Mouse (Mus musculus) forebrain, embryonic 13.5 days (tissue): ENCODE data around the gene Olfr616. TPM values are rescaled to one million over a fixed set of nuclear protein-coding genes. Genes with fewer than 3 reads are reported as not detected.

Experiments
- microRNA-seq: library from miRNA; unstranded; fragments of <30 nt; microRNA quantifications from one replicate; pipeline ENCODE4, GENCODE M21; 2016
- polyA plus RNA-seq: library from polyadenylated mRNA; unstranded; fragments of >200 nt; fragmentation: Nextera tagmentation; extraction: Ambion mirVana; gene quantifications from 2 replicates; pipeline ENCODE4 v1.2.1, GENCODE M21; 2015

Olfr616 gene
- polyA plus RNA-seq, 1 experiment from 2014 or later = not detected

Small RNAs within 50 kb of the gene (microRNA-seq; reads per million reads assigned to microRNA genes)
- not detected for gene Gm26506

Other genes with a start within 250 kb of the Olfr616 start
- not detected in 2 replicates for gene Olfr598, start 245.6 kb downstream of the Olfr616 start, polyA plus RNA-seq
- not detected in 2 replicates for gene Olfr599, start 233.2 kb downstream of the Olfr616 start, polyA plus RNA-seq
- gene Olfr600, start 219.5 kb downstream of the Olfr616 start, polyA plus RNA-seq = not detected in 2 replicates
- gene Olfr601, start 206.5 kb downstream of the Olfr616 start, polyA plus RNA-seq = not detected in 2 replicates
- not detected in 2 replicates for gene Olfr603, start 183.0 kb downstream of the Olfr616 start, polyA plus RNA-seq
- not detected in 2 replicates for gene Usp17lc, start 154.1 kb downstream of the Olfr616 start, polyA plus RNA-seq
- not detected in 2 replicates for gene Olfr605, start 123.7 kb downstream of the Olfr616 start, polyA plus RNA-seq
- gene Olfr606, start 120.1 kb downstream of the Olfr616 start, polyA plus RNA-seq = not detected in 2 replicates
- gene Olfr607, start 105.0 kb downstream of the Olfr616 start, polyA plus RNA-seq = not detected in 2 replicates
- not detected in 2 replicates for gene Olfr608, start 99.3 kb downstream of the Olfr616 start, polyA plus RNA-seq
- not detected in 2 replicates for gene Olfr609, start 71.1 kb downstream of the Olfr616 start, polyA plus RNA-seq
- gene Olfr610, start 57.0 kb downstream of the Olfr616 start, polyA plus RNA-seq = not detected in 2 replicates
- not detected in 2 replicates for gene Olfr611, start 48.3 kb downstream of the Olfr616 start, polyA plus RNA-seq
- not detected in 2 replicates for gene Olfr612, start 26.4 kb downstream of the Olfr616 start, polyA plus RNA-seq
- gene Olfr613, start 21.1 kb downstream of the Olfr616 start, polyA plus RNA-seq = not detected in 2 replicates
- gene Olfr615, start 13.1 kb downstream of the Olfr616 start, polyA plus RNA-seq = not detected in 2 replicates
- not detected in 2 replicates for gene Olfr617, start 3.9 kb upstream of the Olfr616 start, polyA plus RNA-seq
- not detected in 2 replicates for gene Olfr618, start 21.0 kb upstream of the Olfr616 start, polyA plus RNA-seq
- not detected in 2 replicates for gene Olfr619, start 31.4 kb upstream of the Olfr616 start, polyA plus RNA-seq
- gene Olfr620, start 43.4 kb upstream of the Olfr616 start, polyA plus RNA-seq = not detected in 2 replicates
- gene Olfr622, start 73.6 kb upstream of the Olfr616 start, polyA plus RNA-seq = not detected in 2 replicates
- gene Olfr623, start 94.6 kb upstream of the Olfr616 start, polyA plus RNA-seq = not detected in 2 replicates
- gene Olfr624, start 102.0 kb upstream of the Olfr616 start, polyA plus RNA-seq = 0.03 TPM in 1 of 2 replicates, not detected in the other
- not detected in 2 replicates for gene Olfr625-ps1, start 113.6 kb upstream of the Olfr616 start, polyA plus RNA-seq
- gene Olfr243, start 145.5 kb upstream of the Olfr616 start, polyA plus RNA-seq = not detected in 2 replicates
- gene Olfr628, start 161.2 kb upstream of the Olfr616 start, polyA plus RNA-seq = not detected in 2 replicates
- gene Olfr629, start 175.8 kb upstream of the Olfr616 start, polyA plus RNA-seq = not detected in 2 replicates
- gene Olfr630, start 188.2 kb upstream of the Olfr616 start, polyA plus RNA-seq = not detected in 2 replicates
- gene Olfr69, start 202.5 kb upstream of the Olfr616 start, polyA plus RNA-seq = not detected in 2 replicates
- not detected in 2 replicates for gene Olfr68, start 210.6 kb upstream of the Olfr616 start, polyA plus RNA-seq
- not detected in 2 replicates for gene Olfr67, start 222.7 kb upstream of the Olfr616 start, polyA plus RNA-seq
- gene Hbb-bt, start 244.9 kb upstream of the Olfr616 start, polyA plus RNA-seq = 960 and 1,191 TPM in 2 replicates